Mouse (Mus musculus) ES-E14 (cell line): ENCODE measurements around the gene Rab17.

ENCODE experiments used
- CHD2 ChIP-seq: IDR thresholded peaks from 2 replicates; pipeline ENCODE4 v1.6.1; 2014; ENCODE audit warnings: mild to moderate bottlenecking, low read depth, low read length, inconsistent platforms
- MAFK ChIP-seq: IDR thresholded peaks from 2 replicates; pipeline ENCODE4 v1.6.1; 2014; ENCODE audit warnings: mild to moderate bottlenecking, low read depth, low read length, inconsistent platforms; ENCODE audit not compliant: insufficient read depth

- TF ChIP-seq CHD2 (no peak), MAFK (no peak)
Observed at GRCm38 (mm10) chr1:90956245-90957096, 13.0 kb downstream of the Rab17 start.
